Mouse (Mus musculus) C2C12 (cell line): Measurements from ENCODE around the gene Wwp2. TPM values are rescaled to one million over a fixed set of nuclear protein-coding genes. Genes with fewer than 3 reads are reported as not detected.

Experiments
- H3K27me3 ChIP-seq: one replicate; pipeline ENCODE4 v1.6.1; 2011; ENCODE audit not compliant: control insufficient read depth, insufficient read depth, insufficient read length
- H3K36me3 ChIP-seq: one replicate; pipeline ENCODE4 v1.6.1; 2011; ENCODE audit not compliant: control insufficient read depth, insufficient read depth
- H3K4me3 ChIP-seq: one replicate; pipeline ENCODE4 v1.5.1; 2011; ENCODE audit warnings: mild to moderate bottlenecking, control low read depth; ENCODE audit not compliant: poor library complexity, insufficient read depth, severe bottlenecking
- H3K79me2 ChIP-seq: one replicate; pipeline ENCODE4 v1.6.1; 2011; ENCODE audit not compliant: control insufficient read depth, insufficient read depth
- H3K79me3 ChIP-seq: one replicate; pipeline ENCODE4 v1.6.1; 2011; ENCODE audit warnings: low read depth, control low read depth
- H3ac ChIP-seq: one replicate; pipeline ENCODE3; 2011; ENCODE audit warnings: low read depth; ENCODE audit not compliant: control insufficient read depth, insufficient read length
- CEBPB ChIP-seq: IDR thresholded peaks from one replicate; pipeline ENCODE4 v1.6.1; 2011; ENCODE audit warnings: low read depth, mild to moderate bottlenecking, control low read depth, moderate library complexity
- CTCF ChIP-seq: IDR thresholded peaks from one replicate; pipeline ENCODE4 v1.5.1; 2011; ENCODE audit not compliant: control insufficient read depth, insufficient read depth, insufficient read length
- FOSL1 ChIP-seq: IDR thresholded peaks from one replicate; pipeline ENCODE4 v1.8.0; 2011; ENCODE audit warnings: mild to moderate bottlenecking, low read length; ENCODE audit not compliant: poor library complexity, insufficient read depth, severe bottlenecking
- MAX ChIP-seq: IDR thresholded peaks from one replicate; pipeline ENCODE4 v1.6.1; 2011; ENCODE audit warnings: mild to moderate bottlenecking, control low read depth
- MYOD1 ChIP-seq: IDR thresholded peaks from one replicate; pipeline ENCODE4 v1.6.1; 2011; ENCODE audit warnings: low read depth; ENCODE audit not compliant: control insufficient read depth, insufficient read length
- MYOG ChIP-seq: IDR thresholded peaks from one replicate; pipeline ENCODE4 v1.6.1; 2011; ENCODE audit not compliant: control insufficient read depth, insufficient read length; ENCODE audit errors: extremely low read depth
- USF1 ChIP-seq: IDR thresholded peaks from one replicate; pipeline ENCODE4 v1.6.1; 2011; ENCODE audit warnings: low read depth, mild to moderate bottlenecking, control low read depth, moderate library complexity
- polyA plus RNA-seq: library from polyadenylated mRNA; unstranded; fragments of >200 nt; fragmentation: generic; extraction: Trizol; gene quantifications from one replicate; pipeline ENCODE4 v1.2.1, GENCODE M21; 2012; ENCODE audit warnings: missing spikeins

The Wwp2 gene
- polyA plus RNA-seq, 1 experiment: 78.8 TPM

DNA sequence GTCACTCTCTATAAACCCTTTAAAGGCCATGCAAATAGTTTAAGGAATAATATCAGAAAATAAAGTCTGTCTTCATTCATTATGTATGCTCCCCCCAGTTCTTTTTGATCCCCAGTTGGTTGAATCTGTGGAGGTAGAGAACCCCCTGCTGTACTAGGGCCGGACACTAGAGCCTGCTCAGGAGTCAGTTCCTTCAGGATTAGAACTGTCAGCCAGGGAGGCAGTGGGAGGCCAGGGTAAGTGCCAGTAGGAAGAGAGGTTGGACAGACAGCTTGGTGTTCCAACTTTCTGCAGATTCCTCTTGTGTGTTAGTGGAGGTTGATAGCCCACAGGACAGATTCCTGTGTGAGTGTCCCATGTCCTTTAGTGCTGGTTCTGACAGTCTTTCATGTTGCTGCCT, 62.2 kb downstream of the Wwp2 start:
- H3K79me2 ChIP-seq: peaks cover 9% of the 10 kb centered on the region
- no peak overlapping the region for H3K4me3 ChIP-seq
- H3K36me3 ChIP-seq: no peaks in the 10 kb centered on the region
- no peaks in the 10 kb centered on the region for H3K79me3 ChIP-seq
- H3K27me3 ChIP-seq: no peaks in the 10 kb centered on the region
- TF ChIP-seq CTCF: no peak
- no peak for TF ChIP-seq MYOG
- no peak for TF ChIP-seq MAX
- TF ChIP-seq CEBPB: no peak
- TF ChIP-seq FOSL1: no peak
- no peak for TF ChIP-seq MYOD1
- no peak for TF ChIP-seq USF1
- no peak overlapping the region for H3ac ChIP-seq

- Histone ChIP-seq H3K4me3 (no peak overlapping the region), H3K79me3 (no peaks in the 10 kb centered on the region), H3K36me3 (no peaks in the 10 kb centered on the region), H3ac (peak overlapping the region; percentile 50), H3K79me2 (peaks cover 9% of the 10 kb centered on the region), H3K27me3 (no peaks in the 10 kb centered on the region)
- TF ChIP-seq MAX (peak; percentile 35), CTCF (no peak), CEBPB (no peak), MYOD1 (no peak)
Observed at GRCm38 (mm10) chr8:107498806-107499205, 62.6 kb downstream of the Wwp2 start.

DNA sequence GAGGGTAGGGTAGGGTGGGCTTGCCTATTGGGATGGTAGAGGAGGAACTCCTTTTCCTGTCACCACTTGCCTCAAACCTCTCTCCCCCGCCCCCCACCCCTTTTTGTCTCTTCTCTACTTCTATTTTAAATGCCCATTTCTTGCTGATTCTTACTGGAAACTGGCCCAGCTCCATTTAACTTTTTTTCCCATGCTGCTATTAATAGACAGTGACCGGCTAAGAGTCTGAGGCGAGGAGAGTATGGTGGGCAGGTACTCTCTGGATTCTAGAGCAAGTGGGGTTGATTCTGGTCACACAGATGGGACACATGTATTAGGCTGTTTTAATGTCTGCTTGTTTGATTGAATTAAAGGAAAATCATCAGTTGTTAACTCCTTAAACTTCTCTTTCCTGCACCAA, 63.4 kb downstream of the Wwp2 start:
- TF ChIP-seq CTCF: no peak
- TF ChIP-seq CEBPB: no peak
- no peak for TF ChIP-seq FOSL1
- TF ChIP-seq MAX: no peak
- no peak for TF ChIP-seq MYOG
- TF ChIP-seq USF1: no peak
- no peak for TF ChIP-seq MYOD1
- H3K36me3 ChIP-seq: no peaks in the 10 kb centered on the region
- no peaks in the 10 kb centered on the region for H3K27me3 ChIP-seq
- H3K79me2 ChIP-seq: peaks cover 9% of the 10 kb centered on the region
- H3K4me3 ChIP-seq: no peak overlapping the region
- no peak overlapping the region for H3ac ChIP-seq
- no peaks in the 10 kb centered on the region for H3K79me3 ChIP-seq

DNA sequence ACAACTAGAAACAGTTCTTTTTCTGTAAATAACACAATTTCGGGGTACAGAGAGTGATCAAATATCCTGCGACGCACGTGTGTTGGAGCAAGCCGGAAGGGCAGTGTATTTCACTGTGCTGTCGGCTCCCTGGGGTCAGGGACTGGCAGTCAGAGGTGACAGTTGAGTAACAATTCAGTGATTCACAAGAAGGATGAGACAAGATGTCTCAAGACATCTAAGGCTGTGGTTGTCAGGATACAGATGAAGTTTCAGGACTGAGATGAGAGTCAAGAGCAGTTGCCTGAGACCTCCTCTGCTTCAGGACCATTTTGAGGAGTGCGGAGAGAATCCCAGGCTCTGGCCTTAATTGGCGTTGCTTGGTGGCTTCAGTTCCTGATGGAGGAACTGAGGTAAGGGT, 66.2 kb downstream of the Wwp2 start:
- peaks cover 34% of the 10 kb centered on the region for H3K79me2 ChIP-seq
- no peaks in the 10 kb centered on the region for H3K27me3 ChIP-seq
- H3ac ChIP-seq: no peak overlapping the region
- H3K4me3 ChIP-seq: no peak overlapping the region
- peaks cover 4% of the 10 kb centered on the region for H3K79me3 ChIP-seq
- no peak for TF ChIP-seq MYOG
- TF ChIP-seq CEBPB: peak; percentile 90
- TF ChIP-seq CTCF: no peak
- TF ChIP-seq FOSL1: peak; percentile 34
- TF ChIP-seq MYOD1: peak; percentile 37
- TF ChIP-seq USF1: peak; percentile 34
- TF ChIP-seq MAX: peak; percentile 89
- H3K36me3 ChIP-seq: peaks cover 12% of the 10 kb centered on the region

- peaks cover 15% of the 10 kb centered on the region for H3K36me3 ChIP-seq
- TF ChIP-seq FOSL1 (peak; percentile 4), CTCF (no peak), MYOG (no peak), USF1 (no peak), MAX (no peak), CEBPB (peak; percentile 51), MYOD1 (peak; percentile 14)
- H3ac ChIP-seq: no peak overlapping the region
- no peaks in the 10 kb centered on the region for H3K27me3 ChIP-seq
- H3K79me3 ChIP-seq: peaks cover 4% of the 10 kb centered on the region
- H3K4me3 ChIP-seq: no peak overlapping the region
- peaks cover 36% of the 10 kb centered on the region for H3K79me2 ChIP-seq
Observed at GRCm38 (mm10) chr8:107502922-107503321, 66.8 kb downstream of the Wwp2 start.

DNA sequence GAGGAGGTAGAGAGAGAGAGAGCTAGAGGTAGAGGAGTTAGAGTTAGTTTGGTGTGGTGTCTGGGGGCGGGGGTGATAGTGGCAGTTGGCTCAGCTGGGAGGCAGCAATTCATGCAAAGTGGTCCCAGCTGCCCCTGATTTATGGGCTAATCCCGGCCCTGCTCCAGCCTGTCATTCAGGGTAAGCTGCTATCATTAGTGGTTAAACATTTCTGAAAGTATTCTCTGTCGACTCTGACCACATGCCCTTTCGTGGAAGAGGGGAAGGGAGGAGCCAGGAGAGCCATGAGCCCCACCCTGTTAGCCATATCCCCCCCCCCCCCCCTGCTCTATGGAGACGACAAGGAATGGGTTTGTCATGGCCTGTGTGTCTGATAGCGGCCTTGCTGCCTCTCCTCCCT, 67.2 kb downstream of the Wwp2 start:
- no peaks in the 10 kb centered on the region for H3K27me3 ChIP-seq
- peaks cover 4% of the 10 kb centered on the region for H3K79me3 ChIP-seq
- peaks cover 36% of the 10 kb centered on the region for H3K79me2 ChIP-seq
- peaks cover 20% of the 10 kb centered on the region for H3K36me3 ChIP-seq
- H3K4me3 ChIP-seq: no peak overlapping the region
- peak overlapping the region; percentile 2 for H3ac ChIP-seq
- TF ChIP-seq MAX (peak; percentile 52), CTCF (no peak), MYOD1 (peak; percentile 79), USF1 (no peak)
